Mouse (Mus musculus): ENCODE results near the gene Usf1. TPM values are rescaled to one million over a fixed set of nuclear protein-coding genes. Genes with fewer than 3 reads are reported as not detected.

The Usf1 gene
- not detected in 2 replicates for polyA plus RNA-seq (2012; ENCODE audit: insufficient read depth, insufficient read length, low replicate concordance, missing spikeins)

- Histone ChIP-seq H3K4me1 (ENCODE audit: control insufficient read depth, insufficient read depth, low read length) (peaks cover 15% of the 10 kb centered on the region), H3K27ac (ENCODE audit: insufficient read depth, low read depth, low read length) (peak within 1 kb of the TSS; percentile 96), H3K4me3 (ENCODE audit: insufficient read depth, low read depth, low read length) (peak within 1 kb of the TSS; percentile 92)
- no peak for TF ChIP-seq CTCF (IDR thresholded peaks at IDR 0.05; ENCODE audit: insufficient read depth, low read depth, low read length)
- TF ChIP-seq POLR2A (IDR thresholded peaks at IDR 0.05; ENCODE audit: insufficient read depth, low read depth, low read length): peak; percentile 41
- under 1% methylated on average over 36 of the region's 36 CpGs for WGBS
Measured at GRCm38 (mm10) chr1:171410947-171411484, at the start of gene Usf1. Gene Usf1 (plus strand): TSS chr1:171411313.

GRCm38 (mm10) chr1:171365934-171366333 lies 45.2 kb upstream of the Usf1 start:
- TF ChIP-seq CTCF (IDR thresholded peaks at IDR 0.05; ENCODE audit: insufficient read depth, low read depth, low read length) (no peak), POLR2A (IDR thresholded peaks at IDR 0.05; ENCODE audit: insufficient read depth, low read depth, low read length) (no peak)
- Histone ChIP-seq H3K27ac (ENCODE audit: insufficient read depth, low read depth, low read length) (no peak overlapping the region), H3K4me1 (ENCODE audit: control insufficient read depth, insufficient read depth, low read length) (peaks cover 6% of the 10 kb centered on the region), H3K4me3 (ENCODE audit: insufficient read depth, low read depth, low read length) (no peak overlapping the region)
- WGBS: 49% methylated on average over 7 of the region's 7 CpGs

- H3K27ac ChIP-seq (ENCODE audit: insufficient read depth, low read depth, low read length): no peak within 1 kb of the TSS
- peaks cover 3% of the 10 kb centered on the region for H3K4me1 ChIP-seq (ENCODE audit: control insufficient read depth, insufficient read depth, low read length)
- H3K4me3 ChIP-seq (ENCODE audit: insufficient read depth, low read depth, low read length): no peak within 1 kb of the TSS
- no peak for TF ChIP-seq CTCF (IDR thresholded peaks at IDR 0.05; ENCODE audit: insufficient read depth, low read depth, low read length)
- TF ChIP-seq POLR2A (IDR thresholded peaks at IDR 0.05; ENCODE audit: insufficient read depth, low read depth, low read length): no peak
- WGBS: 43% methylated on average over 20 of the region's 20 CpGs
Measured at GRCm38 (mm10) chr1:171369845-171370556, 41.1 kb upstream of the Usf1 start, which contains the start of gene Nectin4. Gene Nectin4 (plus strand): TSS chr1:171370099.

- Histone ChIP-seq H3K4me3 (ENCODE audit: insufficient read depth, low read depth, low read length) (no peak overlapping the region), H3K4me1 (ENCODE audit: control insufficient read depth, insufficient read depth, low read length) (peaks cover 3% of the 10 kb centered on the region), H3K27ac (ENCODE audit: insufficient read depth, low read depth, low read length) (no peak overlapping the region)
- TF ChIP-seq CTCF (IDR thresholded peaks at IDR 0.05; ENCODE audit: insufficient read depth, low read depth, low read length): no peak
- TF ChIP-seq POLR2A (IDR thresholded peaks at IDR 0.05; ENCODE audit: insufficient read depth, low read depth, low read length): no peak
- WGBS: 76% methylated on average over 3 of the region's 3 CpGs
Measured at GRCm38 (mm10) chr1:171372880-171373279, 38.2 kb upstream of the Usf1 start.

GRCm38 (mm10) chr1:171373946-171374345 lies 37.2 kb upstream of the Usf1 start:
- peaks cover 3% of the 10 kb centered on the region for H3K4me1 ChIP-seq (ENCODE audit: control insufficient read depth, insufficient read depth, low read length)
- WGBS: 3% methylated on average over 4 of the region's 4 CpGs
- TF ChIP-seq CTCF (IDR thresholded peaks at IDR 0.05; ENCODE audit: insufficient read depth, low read depth, low read length): no peak
- no peak for TF ChIP-seq POLR2A (IDR thresholded peaks at IDR 0.05; ENCODE audit: insufficient read depth, low read depth, low read length)
- no peak overlapping the region for H3K4me3 ChIP-seq (ENCODE audit: insufficient read depth, low read depth, low read length)
- no peak overlapping the region for H3K27ac ChIP-seq (ENCODE audit: insufficient read depth, low read depth, low read length)

GRCm38 (mm10) chr1:171375646-171376097 lies 35.4 kb upstream of the Usf1 start:
- WGBS: 59% methylated on average over 9 of the region's 9 CpGs
- H3K4me1 ChIP-seq (ENCODE audit: control insufficient read depth, insufficient read depth, low read length): peaks cover 13% of the 10 kb centered on the region
- no peak overlapping the region for H3K27ac ChIP-seq (ENCODE audit: insufficient read depth, low read depth, low read length)
- TF ChIP-seq POLR2A (IDR thresholded peaks at IDR 0.05; ENCODE audit: insufficient read depth, low read depth, low read length): no peak
- no peak for TF ChIP-seq CTCF (IDR thresholded peaks at IDR 0.05; ENCODE audit: insufficient read depth, low read depth, low read length)
- H3K4me3 ChIP-seq (ENCODE audit: insufficient read depth, low read depth, low read length): no peak overlapping the region

- TF ChIP-seq POLR2A (IDR thresholded peaks at IDR 0.05; ENCODE audit: insufficient read depth, low read depth, low read length) (no peak), CTCF (IDR thresholded peaks at IDR 0.05; ENCODE audit: insufficient read depth, low read depth, low read length) (no peak)
- H3K27ac ChIP-seq (ENCODE audit: insufficient read depth, low read depth, low read length): no peak overlapping the region
- no peak overlapping the region for H3K4me3 ChIP-seq (ENCODE audit: insufficient read depth, low read depth, low read length)
- peaks cover 13% of the 10 kb centered on the region for H3K4me1 ChIP-seq (ENCODE audit: control insufficient read depth, insufficient read depth, low read length)
- whole genome bisulfite sequencing: 97% methylated on average over 6 of the region's 6 CpGs
Measured at GRCm38 (mm10) chr1:171378298-171378697, 32.8 kb upstream of the Usf1 start.

- peaks cover 9% of the 10 kb centered on the region for H3K4me1 ChIP-seq (ENCODE audit: control insufficient read depth, insufficient read depth, low read length)
- TF ChIP-seq CTCF (IDR thresholded peaks at IDR 0.05; ENCODE audit: insufficient read depth, low read depth, low read length) (peak; percentile 55), POLR2A (IDR thresholded peaks at IDR 0.05; ENCODE audit: insufficient read depth, low read depth, low read length) (no peak)
- 5% methylated on average over 31 of the region's 31 CpGs for WGBS
- H3K4me3 ChIP-seq (ENCODE audit: insufficient read depth, low read depth, low read length): peak overlapping the region; percentile 44
- H3K27ac ChIP-seq (ENCODE audit: insufficient read depth, low read depth, low read length): no peak overlapping the region
Measured at GRCm38 (mm10) chr1:171379935-171380599, 31.0 kb upstream of the Usf1 start.

Measured in olfactory bulb, adult 2 months (tissue).